Mouse (Mus musculus) midbrain, embryonic 11.5 days (tissue): ENCODE data around the gene Tmem209. TPM values are rescaled to one million over a fixed set of nuclear protein-coding genes. Genes with fewer than 3 reads are reported as not detected.

Source experiments
- polyA plus RNA-seq: library from polyadenylated mRNA; unstranded; fragments of >200 nt; fragmentation: Nextera tagmentation; extraction: Ambion mirVana; gene quantifications from 2 replicates; pipeline ENCODE4 v1.2.1, GENCODE M21; 2014

The Tmem209 gene
- polyA plus RNA-seq, 1 experiment from 2014 or later: 46.0 TPM

Other genes starting within 250 kb of the Tmem209 start
- gene Ube2h, start 205.2 kb downstream of the Tmem209 start, polyA plus RNA-seq: 52.3 and 53.6 TPM in 2 replicates
- gene Zc3hc1, start 118.8 kb downstream of the Tmem209 start, polyA plus RNA-seq: 75.4 and 76.8 TPM in 2 replicates
- 28.3 and 28.8 TPM in 2 replicates for gene Klhdc10, start 107.9 kb downstream of the Tmem209 start, polyA plus RNA-seq
- gene Ssmem1, start 66 bp upstream of the Tmem209 start, polyA plus RNA-seq: 0.49 and 0.68 TPM in 2 replicates
- 13.0 and 15.5 TPM in 2 replicates for gene Cpa2, start 31.8 kb upstream of the Tmem209 start, polyA plus RNA-seq
- 2.1 and 2.2 TPM in 2 replicates for gene Cpa4, start 58.6 kb upstream of the Tmem209 start, polyA plus RNA-seq
- gene Cpa5, start 101.2 kb upstream of the Tmem209 start, polyA plus RNA-seq: 0.25 and 0.46 TPM in 2 replicates
- gene Cpa1, start 129.4 kb upstream of the Tmem209 start, polyA plus RNA-seq: 0.08 TPM in 1 of 2 replicates, not detected in the other
- gene Cep41, start 184.0 kb upstream of the Tmem209 start, polyA plus RNA-seq: 23.8 and 24.5 TPM in 2 replicates
- 1,255 and 1,269 TPM in 2 replicates for gene Mest, start 213.8 kb upstream of the Tmem209 start, polyA plus RNA-seq